Mouse (Mus musculus) stomach, postnatal 0 days (tissue): ENCODE data around the gene Kazn. TPM values are rescaled to one million over a fixed set of nuclear protein-coding genes. Genes with fewer than 3 reads are reported as not detected.
A peak's percentile ranks its signal among the peaks of the same experiment; 100 is the strongest.

Experiments used
- ATAC-seq: fragments of 200-750 bp; cut with Nextera tagmentation; 2 replicates; pipeline ENCODE4 v1.8.0; 2017; ENCODE audit not compliant: low FRiP score, low TSS enrichment
- DNase-seq: peaks from one replicate; pipeline ENCODE4 v3.0.0-alpha.2; 2016; ENCODE audit warnings: low spot score
- H3K27ac ChIP-seq: fragments of 300-500 bp; sonication (generic); replicated peaks from 2 replicates; pipeline ENCODE4 v1.5.1; 2014; ENCODE audit warnings: mild to moderate bottlenecking, control low read depth
- H3K27me3 ChIP-seq: fragments of 300-500 bp; sonication (generic); 2 replicates; pipeline ENCODE4 v1.6.1; 2014; ENCODE audit warnings: low read length; ENCODE audit not compliant: control insufficient read depth, insufficient read depth
- H3K36me3 ChIP-seq: fragments of 300-500 bp; sonication (generic); 2 replicates; pipeline ENCODE4 v1.6.1; 2014; ENCODE audit warnings: low read length, mixed read lengths; ENCODE audit not compliant: control insufficient read depth, insufficient read depth
- H3K4me1 ChIP-seq: fragments of 300-500 bp; sonication (generic); replicated peaks from 2 replicates; pipeline ENCODE4 v1.6.1; 2014; ENCODE audit warnings: antibody characterized with exemption; ENCODE audit not compliant: control insufficient read depth, insufficient read depth
- H3K4me2 ChIP-seq: fragments of 300-500 bp; sonication (generic); replicated peaks from 2 replicates; pipeline ENCODE4 v1.6.1; 2014; ENCODE audit warnings: low read depth, mild to moderate bottlenecking, control low read depth, moderate library complexity
- H3K4me3 ChIP-seq: fragments of 300-500 bp; sonication (generic); 2 replicates; pipeline ENCODE4 v1.5.1; 2014; ENCODE audit warnings: low read depth, low read length, control low read depth
- H3K9ac ChIP-seq: fragments of 300-500 bp; sonication (generic); 2 replicates; pipeline ENCODE4 v1.6.1; 2014; ENCODE audit warnings: mild to moderate bottlenecking, low read length, control low read depth, mixed read lengths
- H3K9me3 ChIP-seq: fragments of 300-500 bp; sonication (generic); 2 replicates; pipeline ENCODE4 v1.6.1; 2016; ENCODE audit warnings: low read length; ENCODE audit not compliant: control insufficient read depth
- CTCF ChIP-seq: IDR thresholded peaks from 2 replicates; pipeline ENCODE4 v1.5.1; 2016; ENCODE audit warnings: antibody characterized with exemption, low read depth, mild to moderate bottlenecking, moderate library complexity
- EP300 ChIP-seq: optimal IDR thresholded peaks from 2 replicates; pipeline ENCODE3; 2016; ENCODE audit warnings: antibody characterized with exemption
- WGBS: fragments of 180-500 bp; shearing (Covaris S2); extraction: QIAGEN DNeasy Blood & Tissue Kit; methylation state at CpG from one replicate; pipeline ENCODE4 v1.1.7; 2014; 5-methylcytosine and 5-hydroxymethylcytosine counted together
- polyA plus RNA-seq: library from polyadenylated mRNA; unstranded; fragments of >200 nt; fragmentation: Nextera tagmentation; extraction: Ambion mirVana; gene quantifications from 2 replicates; pipeline ENCODE4 v1.2.1, GENCODE M21; 2015

The Kazn gene
- polyA plus RNA-seq, 1 experiment from 2014 or later = 11.4 TPM

- no peak overlapping the region for H3K27ac ChIP-seq
- 90% methylated on average over 10 of the region's 10 CpGs for WGBS
- H3K4me1 ChIP-seq = no peaks in the 10 kb centered on the region
- no peaks in the 10 kb centered on the region for H3K36me3 ChIP-seq
- no peak for DNase-seq
- H3K4me3 ChIP-seq = no peak overlapping the region
- no peak overlapping the region for H3K9ac ChIP-seq
- no peak for ATAC-seq
- H3K4me2 ChIP-seq = no peak overlapping the region
- no peaks in the 10 kb centered on the region for H3K9me3 ChIP-seq
- H3K27me3 ChIP-seq = no peaks in the 10 kb centered on the region
- TF ChIP-seq EP300 = no peak
- no peak for TF ChIP-seq CTCF
Measured at GRCm38 (mm10) chr4:142258730-142259129, 19.5 kb upstream of the Kazn start.

GRCm38 (mm10) chr4:142254088-142254487 lies 14.9 kb upstream of the Kazn start:
- WGBS = 76% methylated on average over 6 of the region's 6 CpGs
- H3K9ac ChIP-seq = no peak overlapping the region
- ATAC-seq (no peak), DNase-seq (no peak)
- H3K27me3 ChIP-seq = no peaks in the 10 kb centered on the region
- no peaks in the 10 kb centered on the region for H3K4me1 ChIP-seq
- no peak overlapping the region for H3K4me2 ChIP-seq
- H3K9me3 ChIP-seq = no peaks in the 10 kb centered on the region
- H3K4me3 ChIP-seq = no peak overlapping the region
- H3K27ac ChIP-seq = no peak overlapping the region
- H3K36me3 ChIP-seq = no peaks in the 10 kb centered on the region
- peak; percentile 63 for TF ChIP-seq CTCF
- TF ChIP-seq EP300 = no peak

- H3K4me3 ChIP-seq = no peak overlapping the region
- no peak overlapping the region for H3K4me2 ChIP-seq
- DNase-seq (no peak), ATAC-seq (no peak)
- no peak overlapping the region for H3K9ac ChIP-seq
- H3K4me1 ChIP-seq = no peaks in the 10 kb centered on the region
- no peak overlapping the region for H3K27ac ChIP-seq
- H3K27me3 ChIP-seq = no peaks in the 10 kb centered on the region
- H3K36me3 ChIP-seq = no peaks in the 10 kb centered on the region
- TF ChIP-seq CTCF (no peak), EP300 (no peak)
- no peaks in the 10 kb centered on the region for H3K9me3 ChIP-seq
- 45% methylated on average over 12 of the region's 12 CpGs for WGBS
Measured at GRCm38 (mm10) chr4:142251471-142252354, 12.5 kb upstream of the Kazn start.

- DNase-seq = no peak
- Histone ChIP-seq H3K9me3 (no peaks in the 10 kb centered on the region), H3K27ac (no peak overlapping the region), H3K4me3 (no peak overlapping the region), H3K36me3 (no peaks in the 10 kb centered on the region), H3K27me3 (no peaks in the 10 kb centered on the region), H3K4me2 (no peak overlapping the region), H3K9ac (no peak overlapping the region), H3K4me1 (no peaks in the 10 kb centered on the region)
- WGBS = 89% methylated on average over 8 of the region's 8 CpGs
- TF ChIP-seq EP300 = no peak
- TF ChIP-seq CTCF = no peak
- ATAC-seq = no peak
Measured at GRCm38 (mm10) chr4:142250054-142250453, 10.9 kb upstream of the Kazn start.

GRCm38 (mm10) chr4:142249401-142249800 lies 10.2 kb upstream of the Kazn start:
- H3K9ac ChIP-seq = no peak overlapping the region
- H3K36me3 ChIP-seq = no peaks in the 10 kb centered on the region
- peak; percentile 77 for DNase-seq
- WGBS = 27% methylated on average over 9 of the region's 9 CpGs
- TF ChIP-seq CTCF (peak; percentile 87), EP300 (no peak)
- H3K4me3 ChIP-seq = no peak overlapping the region
- H3K27ac ChIP-seq = no peak overlapping the region
- H3K9me3 ChIP-seq = no peaks in the 10 kb centered on the region
- H3K27me3 ChIP-seq = no peaks in the 10 kb centered on the region
- no peaks in the 10 kb centered on the region for H3K4me1 ChIP-seq
- peak; percentile 39 for ATAC-seq
- no peak overlapping the region for H3K4me2 ChIP-seq

GRCm38 (mm10) chr4:142248426-142248825 lies 9.2 kb upstream of the Kazn start:
- peak; percentile 24; the same call in 1 of the 2 replicates for ATAC-seq
- no peak overlapping the region for H3K4me2 ChIP-seq
- H3K9me3 ChIP-seq = no peaks in the 10 kb centered on the region
- peak; percentile 97 for TF ChIP-seq CTCF
- no peak for TF ChIP-seq EP300
- no peak overlapping the region for H3K4me3 ChIP-seq
- no peak overlapping the region for H3K27ac ChIP-seq
- WGBS = 11% methylated on average over 5 of the region's 5 CpGs
- H3K36me3 ChIP-seq = no peaks in the 10 kb centered on the region
- H3K27me3 ChIP-seq = no peaks in the 10 kb centered on the region
- H3K4me1 ChIP-seq = no peaks in the 10 kb centered on the region
- DNase-seq = peak; percentile 83
- H3K9ac ChIP-seq = no peak overlapping the region
